Mouse (Mus musculus) lung, adult 2 months (tissue): Measurements from ENCODE around the gene Agk.

Source experiments
- CTCF ChIP-seq: fragments of 200-500 bp; IDR thresholded peaks from 2 replicates; pipeline ENCODE4 v1.5.1; 2011; ENCODE audit warnings: mild to moderate bottlenecking, low read length, control low read depth; ENCODE audit not compliant: insufficient read depth
- POLR2A ChIP-seq: fragments of 200-500 bp; IDR thresholded peaks from 2 replicates; pipeline ENCODE4 v1.6.1; 2011; ENCODE audit warnings: low read depth, mild to moderate bottlenecking, control low read depth, low read length, borderline replicate concordance; ENCODE audit errors: extremely low read depth

DNA sequence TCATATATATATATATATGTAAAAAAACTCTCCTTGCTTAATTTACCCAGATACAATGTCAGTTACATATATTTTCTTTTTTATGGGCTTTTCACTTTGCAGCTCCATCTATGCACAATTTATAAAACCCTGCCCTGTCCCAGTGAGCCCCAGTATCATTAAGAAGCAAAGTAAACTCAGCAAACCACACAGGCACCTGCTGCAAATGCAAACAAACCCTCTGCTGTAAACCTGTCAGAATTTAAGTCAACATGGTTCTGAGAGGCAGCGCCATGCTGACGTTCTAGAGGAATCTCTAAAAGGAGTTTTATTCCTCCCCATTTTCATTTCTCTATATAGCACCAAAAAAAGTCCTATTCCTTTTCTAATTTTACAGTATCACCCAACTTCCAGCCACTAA, 77.1 kb downstream of the Agk start:
- TF ChIP-seq CTCF = no peak
- TF ChIP-seq POLR2A = no peak
